ENCODE assay signal across 9 mouse cellular contexts in the genomic region with DNA sequence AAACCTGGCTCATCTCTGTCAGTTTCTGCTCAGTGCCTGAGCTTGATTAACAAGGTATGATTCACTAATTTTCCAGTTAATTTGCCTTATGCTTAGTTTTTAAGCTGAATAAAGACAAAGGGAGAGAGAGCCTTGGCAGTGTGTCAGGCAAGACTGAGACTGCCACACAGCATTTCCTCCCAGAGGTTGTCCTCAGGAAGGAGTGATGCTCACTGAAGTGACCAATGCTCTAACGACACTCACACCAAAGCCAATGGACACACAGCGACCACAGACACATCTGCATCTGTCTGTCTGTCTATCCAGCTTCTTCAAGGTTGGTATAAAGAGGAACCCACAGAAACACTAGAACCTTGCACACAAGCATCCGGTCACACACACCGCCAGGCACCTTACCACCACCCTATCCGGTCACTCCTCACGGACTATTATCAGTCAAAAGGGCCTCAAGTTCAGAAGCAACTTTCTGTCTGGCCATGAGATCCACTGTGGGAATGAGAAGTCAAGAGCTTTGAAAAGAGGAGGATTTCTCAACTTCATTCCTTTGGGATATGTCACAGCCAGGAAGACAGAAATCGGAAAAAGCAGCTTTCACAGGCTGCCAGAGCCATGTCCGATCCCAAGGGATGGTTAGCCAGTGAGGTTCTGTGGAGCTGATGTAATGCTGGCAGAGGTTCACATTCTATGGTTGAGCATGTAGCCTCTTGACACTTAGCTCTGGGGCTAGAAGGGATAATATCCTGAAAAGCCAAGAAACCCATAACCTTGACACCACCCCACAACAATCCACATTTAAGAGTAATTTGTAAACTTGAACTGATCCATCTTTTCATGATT.
A peak's percentile ranks its signal among the peaks of the same experiment; 100 is the strongest.
DNase-seq lines count a peak whose midpoint lies in the region; ATAC-seq lines count a peak whose summit lies in the region.
"Had no signal": no experiment of that assay in that cellular context is flagged by ENCODE, and none has a peak within 500 bp of the region (broad histone marks: within the 10 kb centered on the region; RNA-seq: fewer than 3 reads in every experiment).

No protein-coding gene starts in this region.

- peaks cover 16% of the 10 kb centered on the region for H3K4me1 ChIP-seq in lung, embryonic 16.5 days (replicated peaks; ENCODE audit: control insufficient read depth, insufficient read depth, low read length)
- H3K4me1 ChIP-seq in forebrain, embryonic 11.5 days (replicated peaks; ENCODE audit: control insufficient read depth, insufficient read depth, low read length): peaks cover 7% of the 10 kb centered on the region; the same call in 1 of the 2 replicates
- H3K4me1 ChIP-seq: liver, embryonic 13.5 days had no signal

- peak; percentile 86 for ATAC-seq in lung, embryonic 16.5 days (ENCODE audit: low read depth)
- ATAC-seq in forebrain, embryonic 11.5 days (replicated peaks; ENCODE audit: low FRiP score): no peak

- H3K4me2 ChIP-seq in lung, embryonic 16.5 days (ENCODE audit: low read depth, low read length): no peak overlapping the region; the same call in 1 of the 2 replicates
- no peak overlapping the region for H3K4me2 ChIP-seq in forebrain, embryonic 11.5 days (ENCODE audit: low read depth, low read length, severe bottlenecking)
- H3K4me2 ChIP-seq: liver, embryonic 13.5 days had no signal

- peak; percentile 79 for DNase-seq in gastrocnemius, adult 18-20 months (ENCODE audit: low spot score)
- no peak for DNase-seq in gastrocnemius, postnatal 10 days
- DNase-seq in adrenal gland, postnatal 10 days: peak; percentile 72
- DNase-seq in heart, postnatal 10 days: peak; percentile 78 to 84
- no peak for DNase-seq in layer of hippocampus, postnatal 10 days (ENCODE audit: low spot score in 2 of 2)
- no peak for DNase-seq in forebrain, embryonic 11.5 days (ENCODE audit: low spot score)
- no peak for DNase-seq in cerebellum, adult 8-10 months
- DNase-seq: liver, embryonic 13.5 days had no signal

- H3K36me3 ChIP-seq in lung, embryonic 16.5 days (ENCODE audit: control insufficient read depth, insufficient read depth, low read length): no peaks in the 10 kb centered on the region
- H3K36me3 ChIP-seq in forebrain, embryonic 11.5 days (ENCODE audit: control insufficient read depth, insufficient read depth, low read length): no peaks in the 10 kb centered on the region
- H3K36me3 ChIP-seq: liver, embryonic 13.5 days had no signal

- intact Hi-C loops in heart, postnatal 10 days (cut with DNase I): no loop called here

- peak overlapping the region; percentile 75 for H3K27ac ChIP-seq in lung, embryonic 16.5 days (ENCODE audit: low read length)
- no peak overlapping the region for H3K27ac ChIP-seq in forebrain, embryonic 11.5 days (ENCODE audit: low read depth, low read length)
- H3K27ac ChIP-seq: liver, embryonic 13.5 days had no signal

- 75% methylated on average over 8 of the region's 8 CpGs for WGBS in lung, embryonic 16.5 days
- 89% methylated on average over 8 of the region's 8 CpGs for WGBS in forebrain, embryonic 11.5 days

- H3K9ac ChIP-seq in lung, embryonic 16.5 days (ENCODE audit: low read length): no peak overlapping the region
- no peak overlapping the region for H3K9ac ChIP-seq in forebrain, embryonic 11.5 days (ENCODE audit: low read length)
- H3K9ac ChIP-seq: liver, embryonic 13.5 days had no signal

- no peaks in the 10 kb centered on the region for H3K9me3 ChIP-seq in lung, embryonic 16.5 days (ENCODE audit: control insufficient read depth, low read length)
- H3K9me3 ChIP-seq in forebrain, embryonic 11.5 days (ENCODE audit: control insufficient read depth, low read length): no peaks in the 10 kb centered on the region
- H3K9me3 ChIP-seq: liver, embryonic 13.5 days had no signal

- H3K27me3 ChIP-seq in lung, embryonic 16.5 days (ENCODE audit: control insufficient read depth, insufficient read depth, low read depth, low read length): no peaks in the 10 kb centered on the region
- no peaks in the 10 kb centered on the region for H3K27me3 ChIP-seq in forebrain, embryonic 11.5 days (ENCODE audit: control insufficient read depth, insufficient read depth, low read length)
- H3K27me3 ChIP-seq: liver, embryonic 13.5 days had no signal

- no peak overlapping the region for H3K4me3 ChIP-seq in lung, embryonic 16.5 days (ENCODE audit: low read length)
- no peak overlapping the region for H3K4me3 ChIP-seq in forebrain, embryonic 11.5 days (ENCODE audit: low read depth, low read length)
- H3K4me3 ChIP-seq: liver, embryonic 13.5 days had no signal

Comparison
In these comparisons a context has a peak if more than half of its experiments do, and no peak if none do; other contexts are left out.
1. DNase-seq: peak in gastrocnemius, adult 18-20 months (single experiment), adrenal gland, postnatal 10 days (single experiment) and heart, postnatal 10 days (2 of 2); none in gastrocnemius, postnatal 10 days (single experiment), layer of hippocampus, postnatal 10 days (0 of 2), forebrain, embryonic 11.5 days (single experiment) and cerebellum, adult 8-10 months (single experiment).